Mouse (Mus musculus): ENCODE measurements around the gene Eef2k. TPM values are rescaled to one million over a fixed set of nuclear protein-coding genes. Genes with fewer than 3 reads are reported as not detected.

The Eef2k gene
- polyA plus RNA-seq, 1 experiment from 2014 or later: 14.1 TPM

- 92% methylated on average over 6 of the region's 6 CpGs for WGBS
- Histone ChIP-seq H3K9me3 (ENCODE audit: control insufficient read depth) (no peaks in the 10 kb centered on the region), H3K36me3 (ENCODE audit: control insufficient read depth, insufficient read depth) (no peaks in the 10 kb centered on the region), H3K4me2 (replicated peaks; ENCODE audit: low read depth) (no peak overlapping the region), H3K27me3 (replicated peaks; ENCODE audit: control insufficient read depth, insufficient read depth, low read length) (no peaks in the 10 kb centered on the region), H3K4me3 (ENCODE audit: low read depth, low read length) (no peak overlapping the region), H3K27ac (ENCODE audit: low read depth, low read length) (no peak overlapping the region), H3K4me1 (replicated peaks; ENCODE audit: control insufficient read depth, insufficient read depth, low read length) (no peaks in the 10 kb centered on the region), H3K9ac (ENCODE audit: low read depth, low read length) (no peak overlapping the region)
- no peak for TF ChIP-seq CTCF (IDR thresholded peaks at IDR 0.05; ENCODE audit: low read depth)
- no peak for ATAC-seq
Measured at GRCm38 (mm10) chr7:120817552-120817951, 25.1 kb upstream of the Eef2k start.

DNA sequence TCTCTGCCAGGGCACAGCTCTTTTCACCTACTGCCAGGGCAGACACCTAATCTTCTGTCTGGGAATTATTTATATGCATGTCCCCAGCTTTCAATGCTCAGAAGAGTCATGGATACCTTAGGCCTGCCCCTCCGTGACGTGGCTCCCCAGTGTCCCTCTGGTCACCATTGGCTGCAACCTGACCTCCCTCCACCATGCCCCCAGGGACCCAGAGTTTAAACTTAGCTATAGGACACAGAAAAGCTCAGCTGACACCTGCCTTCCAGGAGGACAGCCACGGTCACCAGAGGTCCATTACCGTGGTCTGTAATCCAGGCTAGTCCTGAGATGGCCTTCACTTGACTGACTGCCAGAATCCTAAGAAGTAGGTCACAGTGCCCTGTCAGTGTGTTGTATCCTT, 23.2 kb upstream of the Eef2k start:
- Histone ChIP-seq H3K9ac (ENCODE audit: low read depth, low read length) (no peak overlapping the region), H3K27ac (ENCODE audit: low read depth, low read length) (no peak overlapping the region), H3K27me3 (replicated peaks; ENCODE audit: control insufficient read depth, insufficient read depth, low read length) (no peaks in the 10 kb centered on the region), H3K4me2 (replicated peaks; ENCODE audit: low read depth) (no peak overlapping the region), H3K9me3 (ENCODE audit: control insufficient read depth) (no peaks in the 10 kb centered on the region), H3K36me3 (ENCODE audit: control insufficient read depth, insufficient read depth) (no peaks in the 10 kb centered on the region), H3K4me3 (ENCODE audit: low read depth, low read length) (no peak overlapping the region), H3K4me1 (replicated peaks; ENCODE audit: control insufficient read depth, insufficient read depth, low read length) (no peaks in the 10 kb centered on the region)
- ATAC-seq: no peak
- 85% methylated on average over 4 of the region's 4 CpGs for WGBS
- TF ChIP-seq CTCF (IDR thresholded peaks at IDR 0.05; ENCODE audit: low read depth): no peak

- 22% methylated on average over 5 of the region's 5 CpGs for WGBS
- no peaks in the 10 kb centered on the region for H3K9me3 ChIP-seq (ENCODE audit: control insufficient read depth)
- no peak overlapping the region for H3K4me2 ChIP-seq (replicated peaks; ENCODE audit: low read depth)
- H3K4me3 ChIP-seq (ENCODE audit: low read depth, low read length): no peak overlapping the region
- H3K9ac ChIP-seq (ENCODE audit: low read depth, low read length): no peak overlapping the region
- TF ChIP-seq CTCF (IDR thresholded peaks at IDR 0.05; ENCODE audit: low read depth): peak; percentile 93
- ATAC-seq: no peak
- no peak overlapping the region for H3K27ac ChIP-seq (ENCODE audit: low read depth, low read length)
- H3K4me1 ChIP-seq (replicated peaks; ENCODE audit: control insufficient read depth, insufficient read depth, low read length): no peaks in the 10 kb centered on the region
- H3K27me3 ChIP-seq (replicated peaks; ENCODE audit: control insufficient read depth, insufficient read depth, low read length): no peaks in the 10 kb centered on the region
- no peaks in the 10 kb centered on the region for H3K36me3 ChIP-seq (ENCODE audit: control insufficient read depth, insufficient read depth)
Measured at GRCm38 (mm10) chr7:120823248-120823647, 19.4 kb upstream of the Eef2k start.

- no peaks in the 10 kb centered on the region for H3K36me3 ChIP-seq (ENCODE audit: control insufficient read depth, insufficient read depth)
- no peaks in the 10 kb centered on the region for H3K9me3 ChIP-seq (ENCODE audit: control insufficient read depth)
- ATAC-seq: no peak
- no peak overlapping the region for H3K4me3 ChIP-seq (ENCODE audit: low read depth, low read length)
- no peaks in the 10 kb centered on the region for H3K27me3 ChIP-seq (replicated peaks; ENCODE audit: control insufficient read depth, insufficient read depth, low read length)
- no peaks in the 10 kb centered on the region for H3K4me1 ChIP-seq (replicated peaks; ENCODE audit: control insufficient read depth, insufficient read depth, low read length)
- H3K27ac ChIP-seq (ENCODE audit: low read depth, low read length): no peak overlapping the region
- no peak overlapping the region for H3K9ac ChIP-seq (ENCODE audit: low read depth, low read length)
- WGBS: 70% methylated on average over 2 of the region's 2 CpGs
- H3K4me2 ChIP-seq (replicated peaks; ENCODE audit: low read depth): no peak overlapping the region
- TF ChIP-seq CTCF (IDR thresholded peaks at IDR 0.05; ENCODE audit: low read depth): no peak
Measured at GRCm38 (mm10) chr7:120825097-120825496, 17.5 kb upstream of the Eef2k start.

- Histone ChIP-seq H3K27ac (ENCODE audit: low read depth, low read length) (no peak overlapping the region), H3K4me3 (ENCODE audit: low read depth, low read length) (no peak overlapping the region), H3K36me3 (ENCODE audit: control insufficient read depth, insufficient read depth) (no peaks in the 10 kb centered on the region), H3K4me1 (replicated peaks; ENCODE audit: control insufficient read depth, insufficient read depth, low read length) (no peaks in the 10 kb centered on the region; the same call in 1 of the 2 replicates), H3K9me3 (ENCODE audit: control insufficient read depth) (no peaks in the 10 kb centered on the region), H3K9ac (ENCODE audit: low read depth, low read length) (no peak overlapping the region), H3K4me2 (replicated peaks; ENCODE audit: low read depth) (no peak overlapping the region), H3K27me3 (replicated peaks; ENCODE audit: control insufficient read depth, insufficient read depth, low read length) (no peaks in the 10 kb centered on the region)
- ATAC-seq: peak; percentile 50
- peak; percentile 86 for TF ChIP-seq CTCF (IDR thresholded peaks at IDR 0.05; ENCODE audit: low read depth)
- 26% methylated on average over 3 of the region's 3 CpGs for WGBS
Measured at GRCm38 (mm10) chr7:120826408-120826807, 16.2 kb upstream of the Eef2k start.

DNA sequence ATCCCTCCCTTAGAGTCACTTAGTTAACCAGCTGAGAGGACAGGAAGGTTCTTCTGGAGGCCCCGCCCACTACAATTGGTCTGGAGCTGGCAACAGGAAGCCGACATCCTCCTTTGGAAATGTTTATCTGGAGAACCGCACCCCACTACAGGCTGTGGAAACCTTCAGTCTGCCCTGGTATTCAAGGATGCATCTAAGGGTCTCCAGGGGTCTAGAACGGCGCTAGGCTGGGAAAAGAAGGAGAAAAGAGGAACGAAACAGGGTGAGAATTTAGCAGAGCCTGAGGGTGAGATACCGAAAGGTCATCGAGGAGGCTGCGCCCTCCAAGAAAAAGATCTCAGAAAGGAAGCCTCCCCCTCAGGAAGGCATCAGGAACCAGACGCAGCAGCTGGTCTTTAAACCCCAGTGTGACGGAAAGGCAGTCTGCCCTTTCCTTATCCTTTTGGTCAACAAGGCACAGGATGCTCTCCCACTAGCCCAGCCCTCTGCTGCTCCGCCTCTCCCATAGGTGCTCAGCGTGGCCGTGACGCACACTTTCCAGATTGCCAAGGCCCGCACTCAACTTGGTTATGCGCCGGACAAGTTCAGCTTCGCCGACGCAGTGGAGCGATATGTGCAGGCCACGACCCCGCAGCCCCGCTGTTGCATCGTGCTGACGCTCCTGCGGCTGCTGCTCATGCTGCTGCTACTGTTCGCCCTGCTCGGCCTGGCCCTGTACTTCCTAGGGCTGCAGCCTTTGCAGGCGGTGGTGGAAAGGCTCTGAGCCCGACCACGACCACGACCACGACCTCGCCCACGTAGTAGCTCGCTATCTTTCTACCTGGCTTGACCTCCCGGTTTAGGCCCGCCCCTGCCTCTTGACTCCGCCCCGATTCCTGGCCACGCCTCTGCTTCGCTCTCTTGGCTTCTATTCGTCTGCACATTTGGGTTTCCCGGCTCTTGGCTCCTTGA, 11.9 kb upstream of the Eef2k start:
- peak overlapping the region; percentile 72 for H3K4me3 ChIP-seq (ENCODE audit: low read depth, low read length)
- peak overlapping the region; percentile 77 for H3K27ac ChIP-seq (ENCODE audit: low read depth, low read length)
- H3K36me3 ChIP-seq (ENCODE audit: control insufficient read depth, insufficient read depth): no peaks in the 10 kb centered on the region
- no peaks in the 10 kb centered on the region; the same call in 1 of the 2 replicates for H3K4me1 ChIP-seq (replicated peaks; ENCODE audit: control insufficient read depth, insufficient read depth, low read length)
- WGBS: 1% methylated on average over 46 of the region's 46 CpGs
- H3K4me2 ChIP-seq (replicated peaks; ENCODE audit: low read depth): peak overlapping the region; percentile 100
- no peak for TF ChIP-seq CTCF (IDR thresholded peaks at IDR 0.05; ENCODE audit: low read depth)
- H3K9me3 ChIP-seq (ENCODE audit: control insufficient read depth): no peaks in the 10 kb centered on the region
- H3K9ac ChIP-seq (ENCODE audit: low read depth, low read length): peak overlapping the region; percentile 57
- peak; percentile 29; the same call in 1 of the 2 replicates for ATAC-seq
- no peaks in the 10 kb centered on the region for H3K27me3 ChIP-seq (replicated peaks; ENCODE audit: control insufficient read depth, insufficient read depth, low read length)

Measured in intestine, postnatal 0 days (tissue).